Mouse (Mus musculus) left cerebral cortex, adult 8-10 months (tissue): Measurements from ENCODE around the gene Slc17a9. TPM values are rescaled to one million over a fixed set of nuclear protein-coding genes. Genes with fewer than 3 reads are reported as not detected.
"Not testable (repeated sequence)": the region's sequence is repeated elsewhere in the genome, so short reads cannot be mapped to it uniquely, and the experiment has no call there.

Experiments
- DNase-seq, 2 experiments: peaks; one replicate each; pipeline ENCODE4 v3.0.0; 2022; ENCODE audit warnings: low spot score in 2 of 2
- total RNA-seq, 4 experiments: library from RNA; stranded (reverse); gene quantifications; 2 replicates each; pipeline ENCODE4 v1.2.4; 2022

Gene Slc17a9
- total RNA-seq, 4 experiments from 2014 or later = 0.43 to 1.3 (median 0.94) TPM

GRCm38 (mm10) chr2:180710276-180711155 lies 14.5 kb upstream of the Slc17a9 start:
- DNase-seq = no peak

- no peak for DNase-seq
Measured at GRCm38 (mm10) chr2:180711527-180711926, 13.5 kb upstream of the Slc17a9 start.

GRCm38 (mm10) chr2:180712037-180712689 lies 12.9 kb upstream of the Slc17a9 start:
- DNase-seq = no peak

- DNase-seq = not testable (repeated sequence)
Measured at GRCm38 (mm10) chr2:180722748-180723147, 2.3 kb upstream of the Slc17a9 start.

GRCm38 (mm10) chr2:180723865-180724264 lies 1.2 kb upstream of the Slc17a9 start:
- DNase-seq = no peak

GRCm38 (mm10) chr2:180725414-180725778 lies 333 bp downstream of the Slc17a9 start:
- DNase-seq = no peak

GRCm38 (mm10) chr2:180725856-180726629 lies 980 bp downstream of the Slc17a9 start:
- no peak for DNase-seq

GRCm38 (mm10) chr2:180726658-180727442 lies 1.8 kb downstream of the Slc17a9 start:
- no peak for DNase-seq

GRCm38 (mm10) chr2:180727613-180728021 lies 2.6 kb downstream of the Slc17a9 start:
- no peak for DNase-seq

- no peak for DNase-seq
Measured at GRCm38 (mm10) chr2:180731036-180731435, 6.0 kb downstream of the Slc17a9 start.

- no peak for DNase-seq
Measured at GRCm38 (mm10) chr2:180731984-180732383, 6.9 kb downstream of the Slc17a9 start.

GRCm38 (mm10) chr2:180735232-180735631 lies 10.2 kb downstream of the Slc17a9 start:
- DNase-seq = no peak

GRCm38 (mm10) chr2:180737984-180738383 lies 12.9 kb downstream of the Slc17a9 start:
- no peak for DNase-seq

GRCm38 (mm10) chr2:180740349-180740748 lies 15.3 kb downstream of the Slc17a9 start:
- no peak for DNase-seq

GRCm38 (mm10) chr2:180741421-180741820 lies 16.4 kb downstream of the Slc17a9 start:
- no peak for DNase-seq

GRCm38 (mm10) chr2:180742820-180743219 lies 17.8 kb downstream of the Slc17a9 start:
- DNase-seq = no peak

GRCm38 (mm10) chr2:180743321-180743720 lies 18.3 kb downstream of the Slc17a9 start:
- no peak for DNase-seq

- DNase-seq = peak; percentile 67 to 72
Measured at GRCm38 (mm10) chr2:180745248-180745927, 20.3 kb downstream of the Slc17a9 start.

GRCm38 (mm10) chr2:180746569-180747192 lies 21.6 kb downstream of the Slc17a9 start:
- DNase-seq = no peak

- no peak for DNase-seq
Measured at GRCm38 (mm10) chr2:180748904-180749303, 23.8 kb downstream of the Slc17a9 start.
